Mouse (Mus musculus): ENCODE measurements around the gene 5830473C10Rik. TPM values are rescaled to one million over a fixed set of nuclear protein-coding genes. Genes with fewer than 3 reads are reported as not detected.
A peak's percentile ranks its signal among the peaks of the same experiment; 100 is the strongest.

Gene 5830473C10Rik
- under 1 TPM; 0.16 to 0.27 TPM for total RNA-seq (2021)

DNA sequence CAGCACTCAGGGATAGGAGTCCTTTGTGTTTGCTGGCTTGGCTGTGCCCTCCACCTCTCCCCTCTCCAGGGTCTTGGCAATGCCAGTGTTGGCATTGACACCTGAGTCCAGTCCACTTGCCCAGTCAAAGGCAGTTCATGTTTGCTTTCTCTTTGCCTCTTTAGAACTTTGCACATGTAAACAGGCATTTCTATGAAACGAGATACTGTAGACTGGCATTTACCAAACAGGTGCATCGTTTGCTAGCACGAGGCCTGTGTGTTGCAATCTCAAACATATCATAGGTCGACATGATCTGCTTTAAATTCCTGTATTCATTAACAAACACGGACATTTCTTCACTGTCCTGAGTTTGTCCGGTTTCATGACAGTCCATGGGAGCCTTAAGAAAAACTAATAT is at the start of gene 5830473C10Rik:
Gene 5830473C10Rik, plus strand, starts transcription at position 365 of the 400 bp plus-strand sequence.
- intact Hi-C loops (cut with DNase I) = no loop called here

GRCm38 (mm10) chr5:90512288-90512955 is 48.5 kb upstream of the 5830473C10Rik start:
- no peak for DNase-seq (ENCODE audit: low spot score in 2 of 2)
- intact Hi-C loops (cut with DNase I) = no loop called here

More for the DNA sequence above, at the start of gene 5830473C10Rik:
- no peak for DNase-seq (ENCODE audit: low spot score in 2 of 2)

- no peak for DNase-seq (ENCODE audit: low spot score in 2 of 2)
- intact Hi-C loops (cut with DNase I) = no loop called here
Observed at GRCm38 (mm10) chr5:90515561-90515960, 45.3 kb upstream of the 5830473C10Rik start.

DNA sequence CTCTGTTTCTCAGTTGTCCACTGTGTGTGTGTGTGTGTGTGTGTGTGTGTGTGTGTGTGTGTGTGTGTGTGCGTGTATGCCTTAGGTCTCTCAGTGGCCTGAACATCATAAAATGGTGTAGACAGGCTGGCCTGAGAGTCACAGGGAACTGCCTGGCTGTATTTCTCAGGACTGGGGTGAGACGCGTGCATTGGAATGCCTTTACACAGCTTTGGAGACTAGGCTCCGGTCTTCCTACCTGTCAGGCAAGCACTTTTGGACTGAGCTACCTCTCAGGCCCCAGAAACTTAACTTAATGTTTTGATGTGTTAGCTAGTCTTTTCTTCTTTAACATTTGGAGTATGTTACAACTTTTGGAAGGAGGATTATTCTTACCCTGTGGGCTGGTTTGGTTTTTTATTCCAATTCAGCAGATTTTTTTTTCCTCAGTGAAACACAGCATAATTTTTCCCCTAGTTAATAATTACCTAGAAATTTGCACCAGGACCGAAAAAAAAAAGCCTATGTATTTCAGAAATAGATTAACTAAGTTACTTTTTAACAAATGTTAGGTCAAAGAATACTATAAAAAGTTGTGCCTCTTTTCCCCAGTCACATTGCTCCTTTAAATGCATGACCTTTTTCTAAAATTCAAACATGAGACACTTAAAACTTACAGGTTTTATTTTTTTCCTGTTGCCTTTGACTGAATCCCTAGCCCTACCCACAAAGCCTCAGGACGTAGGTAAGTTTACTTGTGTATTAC is 42.4 kb upstream of the 5830473C10Rik start, which contains the start of gene Afm:
Gene Afm, plus strand, starts transcription at position 577 of the 745 bp plus-strand sequence.
- intact Hi-C loops (cut with DNase I) = no loop called here
- no peak for DNase-seq (ENCODE audit: low spot score in 2 of 2)

- intact Hi-C loops (cut with DNase I) = no loop called here
- no peak for DNase-seq (ENCODE audit: low spot score in 2 of 2)
Observed at GRCm38 (mm10) chr5:90551191-90551590, 9.7 kb upstream of the 5830473C10Rik start.

- no peak for DNase-seq (ENCODE audit: low spot score in 2 of 2)
- intact Hi-C loops (cut with DNase I) = no loop called here
Observed at GRCm38 (mm10) chr5:90556052-90556451, 4.9 kb upstream of the 5830473C10Rik start.

DNA sequence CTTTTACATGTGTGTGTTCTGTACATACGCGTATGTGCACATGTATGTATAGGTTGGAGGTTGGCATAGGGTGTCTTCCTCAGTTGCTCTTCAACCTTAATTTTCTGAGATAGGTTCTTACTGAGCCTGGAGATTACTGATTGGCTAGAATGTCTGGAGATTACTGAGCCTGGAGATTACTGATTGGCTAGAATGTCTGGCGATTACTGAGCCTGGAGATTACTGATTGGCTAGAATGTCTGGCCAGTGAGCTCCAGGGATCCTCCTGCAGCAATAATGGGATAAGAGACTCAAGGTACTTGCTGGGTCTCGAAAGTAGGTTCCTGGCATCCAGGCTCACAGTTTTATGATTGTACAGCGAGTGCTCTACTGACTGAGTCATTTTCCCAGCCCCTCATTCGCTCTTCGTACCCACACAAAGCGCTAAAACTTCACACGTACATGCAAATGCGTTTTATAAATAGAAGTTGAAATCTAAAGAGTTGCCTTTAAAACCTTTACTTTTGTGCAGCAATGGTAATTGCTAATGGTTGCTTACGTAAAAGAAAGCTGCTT is 891 bp downstream of the 5830473C10Rik start:
- peak; percentile 25 to 45 for DNase-seq (ENCODE audit: low spot score in 2 of 2)
- intact Hi-C loops (cut with DNase I) = no loop called here

DNA sequence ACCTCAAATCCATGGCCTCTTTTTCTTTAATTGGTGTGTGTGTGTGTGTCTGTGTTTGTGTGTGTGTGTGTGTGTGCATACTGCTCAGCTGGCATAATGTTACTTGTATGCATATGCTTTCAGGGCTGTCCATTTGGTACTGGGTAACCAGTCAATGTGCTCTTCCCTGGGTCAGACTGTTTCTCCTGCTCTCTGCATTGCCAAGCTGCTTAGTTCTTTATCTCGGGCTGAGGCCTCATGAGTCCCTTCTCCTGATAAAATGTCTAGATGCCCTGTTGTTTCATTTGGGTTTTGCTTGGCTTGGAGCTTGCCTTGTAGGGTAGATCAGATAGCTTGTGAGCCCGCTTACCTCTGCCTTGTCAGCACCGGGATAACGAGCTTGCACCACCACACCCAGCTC is 2.0 kb downstream of the 5830473C10Rik start:
- DNase-seq (ENCODE audit: low spot score in 2 of 2) = no peak
- intact Hi-C loops (cut with DNase I) = no loop called here

GRCm38 (mm10) chr5:90564161-90564560 is 3.3 kb downstream of the 5830473C10Rik start:
- intact Hi-C loops (cut with DNase I) = no loop called here
- no peak for DNase-seq (ENCODE audit: low spot score in 2 of 2)

GRCm38 (mm10) chr5:90565205-90565604 is 4.3 kb downstream of the 5830473C10Rik start:
- no peak for DNase-seq (ENCODE audit: low spot score in 2 of 2)

DNA sequence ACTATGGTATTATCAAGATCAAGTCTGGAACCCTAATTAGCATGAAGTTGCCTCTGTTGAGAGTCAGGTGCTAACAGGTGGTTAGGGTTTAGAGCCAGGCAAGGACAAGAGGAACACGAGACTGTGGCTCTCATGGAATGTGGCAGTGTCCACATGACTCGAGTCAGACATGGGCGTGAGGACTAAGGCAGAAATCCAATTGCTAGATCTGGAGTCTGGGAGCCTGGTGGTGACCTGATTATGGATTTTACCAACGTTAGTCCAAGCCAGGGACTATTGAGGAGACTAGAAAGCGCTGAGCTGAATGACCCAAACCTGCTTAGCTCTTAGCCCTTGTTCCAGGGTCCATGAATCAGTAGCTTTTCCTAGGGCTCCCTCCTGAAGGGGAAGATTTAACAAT is 6.9 kb downstream of the 5830473C10Rik start:
- DNase-seq (ENCODE audit: low spot score in 2 of 2) = no peak
- intact Hi-C loops (cut with DNase I) = no loop called here

More at GRCm38 (mm10) chr5:90565205-90565604, 4.3 kb downstream of the 5830473C10Rik start:
- intact Hi-C loops (cut with DNase I) = no loop called here

- no peak for DNase-seq (ENCODE audit: low spot score in 2 of 2)
- intact Hi-C loops (cut with DNase I) = no loop called here
Observed at GRCm38 (mm10) chr5:90568338-90568737, 7.4 kb downstream of the 5830473C10Rik start.

- no peak for DNase-seq (ENCODE audit: low spot score in 2 of 2)
- intact Hi-C loops (cut with DNase I) = no loop called here
Observed at GRCm38 (mm10) chr5:90571216-90571615, 10.3 kb downstream of the 5830473C10Rik start.

DNA sequence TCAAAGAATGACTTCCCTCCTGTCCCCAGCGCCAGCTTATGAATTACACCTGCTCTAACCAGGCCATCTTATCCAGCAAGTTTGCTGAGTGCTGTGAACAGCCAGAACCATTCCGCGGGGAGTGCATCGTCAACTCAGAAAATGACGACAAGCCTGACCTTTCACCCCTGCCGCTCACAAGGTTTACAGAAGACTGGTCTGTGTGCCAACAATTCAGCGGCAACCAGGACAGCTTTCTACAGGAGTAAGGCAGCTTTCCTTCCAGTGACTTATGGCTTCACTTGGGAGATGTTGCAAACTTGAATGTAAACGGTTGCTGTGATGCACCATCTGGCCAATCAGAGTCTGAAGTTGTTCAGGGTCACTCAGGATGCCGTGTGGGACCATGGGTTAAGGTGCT is 16.8 kb downstream of the 5830473C10Rik start:
- intact Hi-C loops (cut with DNase I) = no loop called here
- DNase-seq (ENCODE audit: low spot score in 2 of 2) = no peak

- no peak for DNase-seq (ENCODE audit: low spot score in 2 of 2)
- intact Hi-C loops (cut with DNase I) = no loop called here
Observed at GRCm38 (mm10) chr5:90579556-90579955, 18.6 kb downstream of the 5830473C10Rik start.

- DNase-seq (ENCODE audit: low spot score in 2 of 2) = no peak
- intact Hi-C loops (cut with DNase I) = loop anchor here (10.0 kb wide), 1 partner anchor 377 kb away; no protein-coding TSS in a partner anchor
Observed at GRCm38 (mm10) chr5:90582179-90582578, 21.3 kb downstream of the 5830473C10Rik start.

- DNase-seq (ENCODE audit: low spot score in 2 of 2) = no peak
- intact Hi-C loops (cut with DNase I) = loop anchor here (5.0 to 10.0 kb wide), 2 partner anchors 82 to 380 kb away; no protein-coding TSS in a partner anchor
Observed at GRCm38 (mm10) chr5:90584799-90585198, 23.9 kb downstream of the 5830473C10Rik start.

DNA sequence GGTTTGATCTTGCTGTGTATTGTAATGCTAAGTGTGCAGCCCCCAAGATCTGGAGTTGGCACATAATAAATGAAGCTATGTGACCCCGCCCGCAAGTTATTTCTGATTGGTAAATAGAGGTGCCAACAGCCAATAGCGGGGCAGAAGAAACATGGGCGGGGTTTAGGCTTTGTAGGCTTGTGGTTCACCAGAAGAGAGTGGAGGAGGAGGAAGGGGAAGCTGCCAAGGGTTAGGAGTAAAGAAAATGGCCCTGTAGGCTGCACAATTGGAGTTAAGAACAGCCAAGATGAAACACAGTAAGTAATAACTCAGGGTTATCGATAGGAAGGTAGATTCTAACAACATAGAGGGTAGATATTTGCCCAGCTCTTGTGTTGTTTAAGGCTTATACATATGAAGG is 25.6 kb downstream of the 5830473C10Rik start:
- intact Hi-C loops (cut with DNase I) = loop anchor here (5.0 to 10.0 kb wide), 2 partner anchors 84 to 382 kb away; no protein-coding TSS in a partner anchor
- DNase-seq (ENCODE audit: low spot score in 2 of 2) = no peak

DNA sequence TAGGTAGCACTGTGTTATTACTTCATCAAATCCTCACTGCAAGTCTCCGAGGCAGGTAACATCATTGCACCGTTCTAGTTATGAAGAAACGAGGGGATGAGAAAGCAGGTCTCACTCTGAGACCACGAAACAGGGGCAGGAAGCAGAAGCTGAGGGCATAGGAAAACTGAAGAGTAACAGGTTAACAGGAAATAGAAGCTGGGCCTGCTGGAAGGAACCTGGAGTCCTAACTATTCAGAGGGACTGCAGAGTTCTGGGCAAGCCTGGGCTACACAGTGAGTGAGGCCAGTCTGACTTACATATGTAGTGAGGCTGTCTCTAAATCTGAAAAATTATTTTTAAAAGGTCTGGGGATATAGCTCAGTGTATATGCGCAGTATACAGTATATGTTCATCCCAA is 27.2 kb downstream of the 5830473C10Rik start:
- no peak for DNase-seq (ENCODE audit: low spot score in 2 of 2)
- intact Hi-C loops (cut with DNase I) = loop anchor here (5.0 to 10.0 kb wide), 2 partner anchors 86 to 383 kb away; no protein-coding TSS in a partner anchor
